Mouse (Mus musculus): Measurements from ENCODE around the gene Slc4a1. TPM values are rescaled to one million over a fixed set of nuclear protein-coding genes. Genes with fewer than 3 reads are reported as not detected.

The Slc4a1 gene
- polyA plus RNA-seq, 1 experiment = 0.48 TPM

GRCm38 (mm10) chr11:102308979-102309378, 57.0 kb downstream of the Slc4a1 start:
- H3K4me3 ChIP-seq (ENCODE audit: low read depth, low read length) = peak overlapping the region; percentile 70
- no peaks in the 10 kb centered on the region for H3K27me3 ChIP-seq (ENCODE audit: control insufficient read depth, insufficient read depth, low read length, poor library complexity, severe bottlenecking)
- peak overlapping the region; percentile 71 for H3K9ac ChIP-seq (ENCODE audit: low read depth, poor library complexity, severe bottlenecking)
- 0 out of 2 replicates have a peak overlapping the region, but pooled peaks have one; percentile 3 for H3K27ac ChIP-seq (ENCODE audit: insufficient read depth, low read length)
- H3K4me1 ChIP-seq (ENCODE audit: control insufficient read depth, insufficient read depth, low read length) = peaks cover 2% of the 10 kb centered on the region
- TF ChIP-seq EP300 (IDR thresholded peaks at IDR 0.05; ENCODE audit: insufficient read depth, low read depth, low read length) = peak; percentile 47; the same call in 1 of the 2 replicates
- TF ChIP-seq CTCF (IDR thresholded peaks at IDR 0.05; ENCODE audit: low read depth, low read length) = peak; percentile 92
- TF ChIP-seq POLR2A (IDR thresholded peaks at IDR 0.05; ENCODE audit: insufficient read depth, low read length) = no peak
- H3K9me3 ChIP-seq (replicated peaks; ENCODE audit: control insufficient read depth, insufficient read depth, low read length, poor library complexity, severe bottlenecking) = no peaks in the 10 kb centered on the region
- H3K36me3 ChIP-seq (ENCODE audit: control insufficient read depth, insufficient read depth, low read length, poor library complexity, severe bottlenecking) = peaks cover 45% of the 10 kb centered on the region

DNA sequence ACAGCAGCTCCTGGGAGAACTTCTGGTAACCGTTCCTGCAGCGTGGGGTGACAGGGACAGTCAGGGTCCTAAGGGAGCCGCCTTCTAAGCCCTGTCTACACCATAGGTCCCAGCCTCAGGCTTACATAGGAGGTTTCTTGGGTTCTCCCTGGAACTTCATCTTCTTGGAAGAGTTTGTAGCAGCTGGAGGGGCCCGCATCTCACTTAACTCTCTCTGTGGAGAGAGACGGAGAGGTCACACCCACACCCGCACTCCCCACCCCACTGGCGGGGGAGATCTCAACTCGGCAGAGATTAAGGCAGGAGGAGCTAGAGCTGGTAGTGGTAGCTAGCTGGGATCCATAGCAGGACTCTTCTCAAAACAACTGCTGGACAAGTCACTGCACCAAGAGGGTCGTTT, 57.9 kb downstream of the Slc4a1 start:
- Histone ChIP-seq H3K9me3 (replicated peaks; ENCODE audit: control insufficient read depth, insufficient read depth, low read length, poor library complexity, severe bottlenecking) (no peaks in the 10 kb centered on the region), H3K36me3 (ENCODE audit: control insufficient read depth, insufficient read depth, low read length, poor library complexity, severe bottlenecking) (peaks cover 40% of the 10 kb centered on the region), H3K4me1 (ENCODE audit: control insufficient read depth, insufficient read depth, low read length) (peaks cover 2% of the 10 kb centered on the region), H3K27ac (ENCODE audit: insufficient read depth, low read length) (no peak overlapping the region), H3K4me3 (ENCODE audit: low read depth, low read length) (no peak overlapping the region), H3K9ac (ENCODE audit: low read depth, poor library complexity, severe bottlenecking) (no peak overlapping the region), H3K27me3 (ENCODE audit: control insufficient read depth, insufficient read depth, low read length, poor library complexity, severe bottlenecking) (no peaks in the 10 kb centered on the region)
- TF ChIP-seq CTCF (IDR thresholded peaks at IDR 0.05; ENCODE audit: low read depth, low read length) (no peak), POLR2A (IDR thresholded peaks at IDR 0.05; ENCODE audit: insufficient read depth, low read length) (no peak), EP300 (IDR thresholded peaks at IDR 0.05; ENCODE audit: insufficient read depth, low read depth, low read length) (no peak)

DNA sequence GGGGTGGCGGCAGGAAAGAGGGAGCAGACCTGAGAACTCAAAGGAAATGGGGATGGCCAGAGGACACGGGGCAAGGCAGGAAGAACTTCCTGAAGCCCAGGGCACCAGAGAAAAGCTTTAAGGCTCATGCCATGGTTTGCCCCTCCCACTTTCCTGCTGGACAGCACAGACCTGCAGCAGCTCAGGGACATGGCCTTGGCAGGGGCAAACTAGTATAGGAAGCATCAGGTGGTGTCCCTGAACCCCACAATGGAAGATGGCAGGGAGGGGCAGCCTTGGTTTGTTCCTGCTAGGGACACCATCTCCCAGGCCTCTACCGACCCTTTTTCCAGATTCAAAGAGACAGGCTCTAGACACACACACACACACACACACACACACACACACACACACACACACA, 60.6 kb downstream of the Slc4a1 start:
- no peak overlapping the region for H3K4me3 ChIP-seq (ENCODE audit: low read depth, low read length)
- no peak overlapping the region for H3K9ac ChIP-seq (ENCODE audit: low read depth, poor library complexity, severe bottlenecking)
- H3K9me3 ChIP-seq (replicated peaks; ENCODE audit: control insufficient read depth, insufficient read depth, low read length, poor library complexity, severe bottlenecking) = no peaks in the 10 kb centered on the region
- H3K36me3 ChIP-seq (ENCODE audit: control insufficient read depth, insufficient read depth, low read length, poor library complexity, severe bottlenecking) = peaks cover 30% of the 10 kb centered on the region
- no peaks in the 10 kb centered on the region for H3K27me3 ChIP-seq (ENCODE audit: control insufficient read depth, insufficient read depth, low read length, poor library complexity, severe bottlenecking)
- H3K4me1 ChIP-seq (ENCODE audit: control insufficient read depth, insufficient read depth, low read length) = peaks cover 2% of the 10 kb centered on the region
- H3K27ac ChIP-seq (ENCODE audit: insufficient read depth, low read length) = no peak overlapping the region
- TF ChIP-seq EP300 (IDR thresholded peaks at IDR 0.05; ENCODE audit: insufficient read depth, low read depth, low read length) = no peak
- no peak for TF ChIP-seq CTCF (IDR thresholded peaks at IDR 0.05; ENCODE audit: low read depth, low read length)
- no peak for TF ChIP-seq POLR2A (IDR thresholded peaks at IDR 0.05; ENCODE audit: insufficient read depth, low read length)

DNA sequence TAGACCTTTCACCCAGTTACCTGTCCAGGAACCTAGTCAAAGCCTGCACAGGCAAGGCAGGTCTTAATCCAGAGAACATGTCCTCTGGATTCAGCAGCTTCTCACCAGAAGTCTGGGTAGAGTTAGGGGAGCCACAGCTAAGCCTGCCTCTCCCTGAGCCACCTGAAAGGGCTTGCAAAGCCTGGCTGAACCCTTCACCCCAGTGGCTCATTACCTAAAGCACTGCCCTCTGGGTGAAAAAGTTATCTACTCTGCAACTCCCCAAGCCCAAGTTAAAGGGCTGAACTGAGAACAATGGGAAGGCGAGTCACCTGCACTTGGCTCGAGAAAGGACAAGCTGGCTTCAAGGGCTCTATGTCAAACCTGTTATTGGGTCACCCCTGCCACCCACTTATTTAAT, 61.9 kb downstream of the Slc4a1 start:
- Histone ChIP-seq H3K36me3 (ENCODE audit: control insufficient read depth, insufficient read depth, low read length, poor library complexity, severe bottlenecking) (peaks cover 27% of the 10 kb centered on the region), H3K27ac (ENCODE audit: insufficient read depth, low read length) (peak overlapping the region; percentile 47), H3K4me3 (ENCODE audit: low read depth, low read length) (no peak overlapping the region), H3K9ac (ENCODE audit: low read depth, poor library complexity, severe bottlenecking) (no peak overlapping the region), H3K9me3 (replicated peaks; ENCODE audit: control insufficient read depth, insufficient read depth, low read length, poor library complexity, severe bottlenecking) (no peaks in the 10 kb centered on the region), H3K27me3 (ENCODE audit: control insufficient read depth, insufficient read depth, low read length, poor library complexity, severe bottlenecking) (no peaks in the 10 kb centered on the region), H3K4me1 (ENCODE audit: control insufficient read depth, insufficient read depth, low read length) (peaks cover 2% of the 10 kb centered on the region)
- TF ChIP-seq CTCF (IDR thresholded peaks at IDR 0.05; ENCODE audit: low read depth, low read length) (no peak), POLR2A (IDR thresholded peaks at IDR 0.05; ENCODE audit: insufficient read depth, low read length) (no peak), EP300 (IDR thresholded peaks at IDR 0.05; ENCODE audit: insufficient read depth, low read depth, low read length) (no peak)

DNA sequence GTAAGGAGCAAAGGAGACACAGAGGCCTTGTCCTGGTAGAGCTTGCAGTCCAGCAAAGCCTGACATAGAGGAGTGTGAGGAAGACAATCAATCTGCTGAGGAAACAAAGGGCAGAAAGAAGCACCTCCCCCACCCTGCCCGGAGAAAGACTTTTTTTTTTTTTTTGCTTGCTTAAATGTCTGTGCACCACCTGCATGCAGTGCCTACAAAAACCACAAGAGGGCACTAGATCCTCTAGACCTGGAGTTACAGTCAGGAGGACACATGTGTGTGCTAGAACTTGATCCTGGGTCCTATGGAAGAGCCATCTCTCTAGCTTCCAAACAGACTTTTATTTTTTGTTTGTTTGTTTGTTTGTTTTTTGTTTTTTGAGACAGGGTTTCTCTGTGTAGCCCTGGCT, 66.2 kb downstream of the Slc4a1 start:
- H3K27ac ChIP-seq (ENCODE audit: insufficient read depth, low read length) = peak overlapping the region; percentile 52; the same call in 1 of the 2 replicates

More for the DNA sequence above, 66.2 kb downstream of the Slc4a1 start:
- Histone ChIP-seq H3K4me1 (ENCODE audit: control insufficient read depth, insufficient read depth, low read length) (peaks cover 2% of the 10 kb centered on the region), H3K4me3 (ENCODE audit: low read depth, low read length) (no peak overlapping the region), H3K27me3 (ENCODE audit: control insufficient read depth, insufficient read depth, low read length, poor library complexity, severe bottlenecking) (no peaks in the 10 kb centered on the region), H3K9me3 (replicated peaks; ENCODE audit: control insufficient read depth, insufficient read depth, low read length, poor library complexity, severe bottlenecking) (no peaks in the 10 kb centered on the region), H3K36me3 (ENCODE audit: control insufficient read depth, insufficient read depth, low read length, poor library complexity, severe bottlenecking) (no peaks in the 10 kb centered on the region), H3K9ac (ENCODE audit: low read depth, poor library complexity, severe bottlenecking) (no peak overlapping the region)
- no peak for TF ChIP-seq POLR2A (IDR thresholded peaks at IDR 0.05; ENCODE audit: insufficient read depth, low read length)
- TF ChIP-seq CTCF (IDR thresholded peaks at IDR 0.05; ENCODE audit: low read depth, low read length) = peak; percentile 27

Other genes with a start within 250 kb of the Slc4a1 start
- 0.65 TPM in 1 of 2 replicates, not detected in the other for gene Nags, start 220.7 kb downstream of the Slc4a1 start, polyA plus RNA-seq (2011; ENCODE audit: insufficient read depth, insufficient read length, low read depth, missing spikeins)
- 22.3 and 24.5 TPM in 2 replicates for gene Tmem101, start 209.8 kb downstream of the Slc4a1 start, polyA plus RNA-seq (2011; ENCODE audit: insufficient read depth, insufficient read length, low read depth, missing spikeins)
- 137 and 146 TPM in 2 replicates for gene Lsm12, start 180.9 kb downstream of the Slc4a1 start, polyA plus RNA-seq (2011; ENCODE audit: insufficient read depth, insufficient read length, low read depth, missing spikeins)
- 33.0 and 33.6 TPM in 2 replicates for gene G6pc3, start 176.6 kb downstream of the Slc4a1 start, polyA plus RNA-seq (2011; ENCODE audit: insufficient read depth, insufficient read length, low read depth, missing spikeins)
- 41.2 and 42.4 TPM in 2 replicates for gene Hdac5, start 136.0 kb downstream of the Slc4a1 start, polyA plus RNA-seq (2011; ENCODE audit: insufficient read depth, insufficient read length, low read depth, missing spikeins)
- 32.5 and 34.0 TPM in 2 replicates for gene BC030867, start 117.3 kb downstream of the Slc4a1 start, polyA plus RNA-seq (2011; ENCODE audit: insufficient read depth, insufficient read length, low read depth, missing spikeins)
- gene Asb16, start 97.5 kb downstream of the Slc4a1 start, polyA plus RNA-seq (2011; ENCODE audit: insufficient read depth, insufficient read length, low read depth, missing spikeins) = 0.70 and 2.3 TPM in 2 replicates
- 19.7 and 20.0 TPM in 2 replicates for gene Tmub2, start 81.3 kb downstream of the Slc4a1 start, polyA plus RNA-seq (2011; ENCODE audit: insufficient read depth, insufficient read length, low read depth, missing spikeins)
- gene Atxn7l3, start 69.6 kb downstream of the Slc4a1 start, polyA plus RNA-seq (2011; ENCODE audit: insufficient read depth, insufficient read length, low read depth, missing spikeins) = 44.3 and 50.3 TPM in 2 replicates
- gene Ubtf, start 46.5 kb downstream of the Slc4a1 start, polyA plus RNA-seq (2011; ENCODE audit: insufficient read depth, insufficient read length, low read depth, missing spikeins) = 81.7 and 82.0 TPM in 2 replicates
- gene Rundc3a, start 27.2 kb upstream of the Slc4a1 start, polyA plus RNA-seq (2011; ENCODE audit: insufficient read depth, insufficient read length, low read depth, missing spikeins) = 7.0 and 9.5 TPM in 2 replicates
- gene Slc25a39, start 41.7 kb upstream of the Slc4a1 start, polyA plus RNA-seq (2011; ENCODE audit: insufficient read depth, insufficient read length, low read depth, missing spikeins) = 284 and 342 TPM in 2 replicates
- 68.4 and 88.3 TPM in 2 replicates for gene Grn, start 64.1 kb upstream of the Slc4a1 start, polyA plus RNA-seq (2011; ENCODE audit: insufficient read depth, insufficient read length, low read depth, missing spikeins)
- 4.4 and 5.4 TPM in 2 replicates for gene Fam171a2, start 81.5 kb upstream of the Slc4a1 start, polyA plus RNA-seq (2011; ENCODE audit: insufficient read depth, insufficient read length, low read depth, missing spikeins)
- 7.0 and 7.9 TPM in 2 replicates for gene Itga2b, start 103.9 kb upstream of the Slc4a1 start, polyA plus RNA-seq (2011; ENCODE audit: insufficient read depth, insufficient read length, low read depth, missing spikeins)
- gene Gpatch8, start 190.2 kb upstream of the Slc4a1 start, polyA plus RNA-seq (2011; ENCODE audit: insufficient read depth, insufficient read length, low read depth, missing spikeins) = 75.8 and 89.1 TPM in 2 replicates
- gene Gm11627, start 213.3 kb upstream of the Slc4a1 start, polyA plus RNA-seq (2011; ENCODE audit: insufficient read depth, insufficient read length, low read depth, missing spikeins) = 3.8 and 5.3 TPM in 2 replicates
- 30.3 and 36.1 TPM in 2 replicates for gene Fzd2, start 238.2 kb upstream of the Slc4a1 start, polyA plus RNA-seq (2011; ENCODE audit: insufficient read depth, insufficient read length, low read depth, missing spikeins)

Data from ES-Bruce4 (cell line).